ENCODE assay signal across 27 mouse cellular contexts in the genomic region with DNA sequence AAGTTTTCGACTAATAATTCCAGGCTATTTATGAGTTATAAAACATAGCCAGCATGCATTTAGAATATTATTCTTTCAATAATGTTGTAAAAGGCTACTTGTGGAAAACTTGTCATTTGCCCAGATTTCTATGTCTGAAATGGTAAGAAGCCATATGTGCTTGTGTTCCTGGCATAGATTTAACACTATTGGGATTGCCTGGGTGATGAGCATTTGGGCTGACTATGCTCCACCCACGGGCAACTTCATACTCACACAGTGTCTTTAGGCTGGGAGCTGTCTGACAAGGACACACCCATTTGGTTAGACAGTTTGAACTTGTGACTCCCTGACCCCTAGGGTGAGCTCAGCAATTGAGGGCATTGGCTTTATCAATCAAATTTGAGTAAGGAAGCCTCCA. TPM values are rescaled to one million over a fixed set of nuclear protein-coding genes. Genes with fewer than 3 reads are reported as not detected.
DNase-seq lines count a peak whose midpoint lies in the region; ATAC-seq and TF ChIP-seq lines count a peak whose summit lies in the region.
"Had no signal": no experiment of that assay in that cellular context is flagged by ENCODE, and none has a peak within 500 bp of the region (broad histone marks: within the 10 kb centered on the region; RNA-seq: fewer than 3 reads in every experiment).

No protein-coding gene starts in this region.

- no peaks in the 10 kb centered on the region for H3K9me3 ChIP-seq in lung, embryonic 16.5 days (ENCODE audit: control insufficient read depth, low read length)
- H3K9me3 ChIP-seq: heart, embryonic 10.5 days; heart, embryonic 15.5 days; hindbrain, embryonic 12.5 days; limb, embryonic 13.5 days; megakaryocyte, embryonic 14.5 days; midbrain, embryonic 12.5 days; neural tube, embryonic 13.5 days had no signal

- no peaks in the 10 kb centered on the region for H3K27me3 ChIP-seq in lung, embryonic 16.5 days (ENCODE audit: control insufficient read depth, insufficient read depth, low read depth, low read length)
- H3K27me3 ChIP-seq in myocyte (ENCODE audit: control insufficient read depth, insufficient read depth, insufficient read length), result no peaks in the 10 kb centered on the region
- H3K27me3 ChIP-seq: heart, embryonic 15.5 days; hindbrain, embryonic 12.5 days; limb, embryonic 13.5 days; midbrain, embryonic 12.5 days had no signal

- H3K4me2 ChIP-seq in lung, embryonic 16.5 days (ENCODE audit: low read depth, low read length), result no peak overlapping the region
- H3K4me2 ChIP-seq in myocyte (ENCODE audit: low read depth), result peak overlapping the region; percentile 25
- H3K4me2 ChIP-seq: heart, embryonic 15.5 days; hindbrain, embryonic 12.5 days; limb, embryonic 13.5 days; liver, embryonic 11.5 days; midbrain, embryonic 12.5 days; neural tube, embryonic 13.5 days had no signal

- 49% methylated on average over 2 of the region's 2 CpGs for WGBS in lung, embryonic 16.5 days

- no peaks in the 10 kb centered on the region for H3K36me3 ChIP-seq in lung, embryonic 16.5 days (ENCODE audit: control insufficient read depth, insufficient read depth, low read length)
- H3K36me3 ChIP-seq in myocyte (ENCODE audit: control insufficient read depth, insufficient read depth), result no peaks in the 10 kb centered on the region
- H3K36me3 ChIP-seq: heart, embryonic 15.5 days; hindbrain, embryonic 12.5 days; limb, embryonic 13.5 days; midbrain, embryonic 12.5 days; neural tube, embryonic 13.5 days had no signal

- H3K27ac ChIP-seq in lung, embryonic 16.5 days (ENCODE audit: low read length), result peak overlapping the region; percentile 48; the same call in 1 of the 2 replicates
- H3K27ac ChIP-seq: heart, embryonic 10.5 days; heart, embryonic 15.5 days; hindbrain, embryonic 12.5 days; hindbrain, postnatal 0 days; limb, embryonic 13.5 days; midbrain, embryonic 12.5 days; neural tube, embryonic 13.5 days had no signal

- no peaks in the 10 kb centered on the region for H3K79me2 ChIP-seq in myocyte (ENCODE audit: control insufficient read depth, insufficient read depth)

- no peak overlapping the region for H3ac ChIP-seq in myocyte (ENCODE audit: control insufficient read depth, insufficient read length)

- DNase-seq in layer of hippocampus, adult 11-12 months (ENCODE audit: low spot score), result peak; percentile 40
- DNase-seq in layer of hippocampus, postnatal 25 days (ENCODE audit: extremely low spot score in 1 of 2, low spot score in 1 of 2), result no peak
- DNase-seq in lung, postnatal 4 days, result no peak
- peak; percentile 31 to 39 for DNase-seq in layer of hippocampus, adult 8-10 months (ENCODE audit: low spot score in 2 of 2)
- DNase-seq in cerebellum, adult 9-11 months, result no peak
- DNase-seq in yolk sac, embryonic 10.5 days (ENCODE audit: low spot score), result no peak
- DNase-seq: adrenal gland, postnatal 14 days; cerebellum, adult 18-20 months; cerebellum, postnatal 14 days; gastrocnemius, postnatal 25 days; right cerebral cortex, postnatal 4 days; thymus, adult 18-20 months; thymus, postnatal 25 days had no signal

- no peak for ATAC-seq in lung, embryonic 16.5 days (ENCODE audit: low read depth)
- ATAC-seq: CD4-positive, CD25-positive, alpha-beta regulatory T cell, adult 4 months; forebrain, embryonic 16.5 days; hindbrain, postnatal 0 days had no signal

- TF ChIP-seq POLR2A in myocyte (IDR thresholded peaks at IDR 0.05; ENCODE audit: insufficient read length, low read depth), result no peak

- H3K4me3 ChIP-seq in lung, embryonic 16.5 days (ENCODE audit: low read length), result no peak overlapping the region
- no peak overlapping the region for H3K4me3 ChIP-seq in myocyte
- H3K4me3 ChIP-seq: erythroblast, embryonic 14.5 days; heart, embryonic 10.5 days; heart, embryonic 15.5 days; hindbrain, embryonic 12.5 days; limb, embryonic 13.5 days; megakaryocyte, embryonic 14.5 days; midbrain, embryonic 12.5 days; neural tube, embryonic 13.5 days had no signal

- H3K9ac ChIP-seq in lung, embryonic 16.5 days (ENCODE audit: low read length), result no peak overlapping the region
- H3K9ac ChIP-seq: heart, embryonic 15.5 days; hindbrain, embryonic 12.5 days; limb, embryonic 13.5 days; midbrain, embryonic 12.5 days; neural tube, embryonic 13.5 days had no signal

- peaks cover 22% of the 10 kb centered on the region for H3K4me1 ChIP-seq in lung, embryonic 16.5 days (replicated peaks; ENCODE audit: control insufficient read depth, insufficient read depth, low read length)
- H3K4me1 ChIP-seq: hindbrain, embryonic 12.5 days; midbrain, embryonic 12.5 days; neural tube, embryonic 13.5 days had no signal

TF ChIP-seq in myocyte, 11 proteins besides CTCF, POLR2A, EP300 and RAD21:
- TF ChIP-seq MAX (IDR thresholded peaks at IDR 0.05; ENCODE audit: low read depth) (no peak), TCF3 (IDR thresholded peaks at IDR 0.05; ENCODE audit: insufficient read length, low read depth) (no peak), USF1 (IDR thresholded peaks at IDR 0.05; ENCODE audit: low read depth) (no peak), SRF (IDR thresholded peaks at IDR 0.05; ENCODE audit: control insufficient read depth, insufficient read length, low read depth) (no peak), E2F4 (IDR thresholded peaks at IDR 0.05; ENCODE audit: insufficient read depth) (no peak), MYOD1 (IDR thresholded peaks at IDR 0.05; ENCODE audit: control insufficient read depth in 1 of 3, insufficient read length in 2 of 3, low read depth in 2 of 3) (no peak), TCF12 (IDR thresholded peaks at IDR 0.05; ENCODE audit: insufficient read depth, poor library complexity, severe bottlenecking) (no peak), MYOG (IDR thresholded peaks at IDR 0.05; ENCODE audit: control insufficient read depth in 1 of 3, insufficient read depth in 1 of 3, insufficient read length in 2 of 3, low read depth in 2 of 3) (no peak), REST (IDR thresholded peaks at IDR 0.05; ENCODE audit: insufficient read depth, insufficient read length) (no peak), CEBPB (IDR thresholded peaks at IDR 0.05; ENCODE audit: insufficient read depth, poor library complexity, severe bottlenecking) (no peak), POLR2AphosphoS2 (IDR thresholded peaks at IDR 0.05; ENCODE audit: insufficient read length, low read depth) (no peak)
TF ChIP-seq in myocyte: peak in this region for 0.

RNA-seq across cellular contexts. Expression of a gene that starts 30.5 kb away (rescaled TPM):
- under 1 TPM; 0.35 to 0.49 TPM for total RNA-seq in layer of hippocampus, postnatal 25 days (2021)
- 3.3 and 3.6 TPM in 2 replicates for polyA plus RNA-seq in lung, embryonic 16.5 days (2015; fragmentation: Nextera tagmentation; extraction: Ambion mirVana)
- under 1 TPM; 0.12 to 0.49 (median 0.39) TPM for total RNA-seq in layer of hippocampus, adult 8-10 months (2022)
- polyA plus RNA-seq in myocyte (2012; fragmentation: generic; extraction: Trizol), result 2.7 TPM
- polyA plus RNA-seq: CD4-positive, CD25-positive, alpha-beta regulatory T cell, adult 4 months; erythroblast, embryonic 14.5 days had no signal

Comparison
In these comparisons a context has a peak if more than half of its experiments do, and no peak if none do; other contexts are left out.
1. DNase-seq: peak in layer of hippocampus, adult 11-12 months (single experiment) and layer of hippocampus, adult 8-10 months (2 of 2); none in layer of hippocampus, postnatal 25 days (0 of 2), lung, postnatal 4 days (0 of 2), cerebellum, adult 9-11 months (single experiment) and yolk sac, embryonic 10.5 days (single experiment).